Mouse (Mus musculus): ENCODE data around the gene Ccdc71.

The Ccdc71 gene

GRCm38 (mm10) chr9:108491286-108491580 lies 30.9 kb downstream of the Ccdc71 start:
- no peak for DNase-seq

- peak; percentile 33 for DNase-seq
Measured at GRCm38 (mm10) chr9:108492043-108492750, 31.9 kb downstream of the Ccdc71 start.

- DNase-seq = no peak
Measured at GRCm38 (mm10) chr9:108493246-108493645, 32.9 kb downstream of the Ccdc71 start.

- no peak for DNase-seq
Measured at GRCm38 (mm10) chr9:108494146-108494825, 34.0 kb downstream of the Ccdc71 start.

GRCm38 (mm10) chr9:108494905-108495304 lies 34.6 kb downstream of the Ccdc71 start:
- DNase-seq = no peak

GRCm38 (mm10) chr9:108499231-108499630 lies 38.9 kb downstream of the Ccdc71 start:
- no peak for DNase-seq

- DNase-seq = no peak
Measured at GRCm38 (mm10) chr9:108499943-108500342, 39.6 kb downstream of the Ccdc71 start.

- no peak for DNase-seq
Measured at GRCm38 (mm10) chr9:108506901-108507300, 46.6 kb downstream of the Ccdc71 start.

GRCm38 (mm10) chr9:108507619-108508434 lies 47.5 kb downstream of the Ccdc71 start, which contains the start of gene Qars:
TSS of gene Qars (plus strand) at chr9:108507706.
- DNase-seq = peak; percentile 99

GRCm38 (mm10) chr9:108508776-108509175 lies 48.4 kb downstream of the Ccdc71 start:
- DNase-seq = no peak

Measured in kidney, adult 9 months (tissue).